Mouse (Mus musculus): ENCODE results near the gene Trappc1. TPM values are rescaled to one million over a fixed set of nuclear protein-coding genes. Genes with fewer than 3 reads are reported as not detected.
"Not testable (repeated sequence)": the region's sequence is repeated elsewhere in the genome, so short reads cannot be mapped to it uniquely, and the experiment has no call there.

Gene Trappc1
- polyA plus RNA-seq, 1 experiment = 48.5 TPM

DNA sequence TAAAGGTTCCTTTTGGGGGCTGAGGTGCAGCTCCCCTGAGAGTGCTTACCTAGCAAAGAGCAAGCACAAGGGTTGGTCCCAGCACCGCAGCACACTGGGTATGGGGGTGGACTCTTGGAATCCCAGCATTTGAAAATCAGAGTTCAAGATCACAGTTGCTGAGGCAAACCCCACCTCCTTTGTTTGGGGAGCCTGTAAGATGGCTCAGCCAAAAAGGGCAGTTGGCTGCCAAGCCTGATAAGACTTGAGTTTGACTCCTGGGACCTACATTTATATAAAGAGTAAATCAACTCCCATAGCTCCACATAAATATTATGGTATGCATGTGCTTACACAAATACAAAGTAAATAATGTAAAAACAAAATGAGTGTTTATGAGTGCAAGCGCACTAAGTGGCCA lies 17.7 kb upstream of the Trappc1 start:
- H3K4me3 ChIP-seq (replicated peaks; ENCODE audit: extremely low read depth, low read depth, low read length) = no peak overlapping the region
- 92% methylated on average over 2 of the region's 2 CpGs for WGBS
- no peaks in the 10 kb centered on the region for H3K4me1 ChIP-seq (ENCODE audit: control insufficient read depth, insufficient read depth, low read length)
- DNase-seq = no peak
- TF ChIP-seq POLR2A (IDR thresholded peaks at IDR 0.05; ENCODE audit: borderline replicate concordance, extremely low read depth, low read depth, low read length) (no peak), CTCF (IDR thresholded peaks at IDR 0.05; ENCODE audit: insufficient read depth, low read length) (no peak)

DNA sequence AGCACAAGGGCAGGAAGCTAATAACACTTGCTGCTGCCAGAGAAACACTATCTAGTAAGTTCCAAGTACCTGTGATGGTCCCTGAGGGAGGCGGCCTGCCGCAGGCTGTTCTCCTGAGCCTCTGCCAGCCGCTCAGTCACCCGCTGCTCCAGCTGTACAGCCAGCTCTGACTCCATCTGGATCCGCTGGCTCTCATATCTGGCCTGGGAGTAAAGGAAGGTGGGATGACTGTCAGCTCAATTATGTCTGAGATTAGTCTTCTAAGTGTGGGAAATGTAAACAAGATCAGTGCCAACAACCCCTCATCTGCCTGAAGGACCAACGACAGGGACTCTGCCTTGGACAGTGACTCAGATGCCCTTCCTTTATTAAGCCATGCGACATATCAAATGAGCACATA lies 12.5 kb upstream of the Trappc1 start:
- no peak overlapping the region for H3K4me3 ChIP-seq (replicated peaks; ENCODE audit: extremely low read depth, low read depth, low read length)
- no peaks in the 10 kb centered on the region for H3K4me1 ChIP-seq (ENCODE audit: control insufficient read depth, insufficient read depth, low read length)
- DNase-seq = no peak
- TF ChIP-seq CTCF (IDR thresholded peaks at IDR 0.05; ENCODE audit: insufficient read depth, low read length) (no peak), POLR2A (IDR thresholded peaks at IDR 0.05; ENCODE audit: borderline replicate concordance, extremely low read depth, low read depth, low read length) (no peak)
- 83% methylated on average over 7 of the region's 7 CpGs for WGBS

DNA sequence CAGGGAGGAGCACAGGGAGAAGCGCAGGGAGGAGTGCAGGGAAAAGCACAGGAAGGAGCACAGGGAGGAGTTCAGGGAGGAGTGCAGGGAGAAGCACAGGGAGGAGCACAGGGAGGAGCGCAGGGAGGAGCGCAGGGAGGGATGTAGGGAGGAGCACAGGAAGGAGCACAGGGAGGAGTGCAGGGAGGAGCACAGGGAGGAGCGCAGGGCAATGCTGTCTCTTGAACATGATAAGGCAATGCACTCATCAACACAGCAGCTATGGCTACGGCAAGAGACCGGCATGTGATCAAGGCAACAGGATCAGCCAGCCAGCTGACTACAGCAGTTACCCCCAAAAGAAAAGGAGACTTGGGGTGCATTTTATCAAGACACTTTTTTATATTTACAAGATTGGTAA lies 7.4 kb upstream of the Trappc1 start:
- no peak overlapping the region for H3K4me3 ChIP-seq (replicated peaks; ENCODE audit: extremely low read depth, low read depth, low read length)
- TF ChIP-seq CTCF (IDR thresholded peaks at IDR 0.05; ENCODE audit: insufficient read depth, low read length) = no peak
- TF ChIP-seq POLR2A (IDR thresholded peaks at IDR 0.05; ENCODE audit: borderline replicate concordance, extremely low read depth, low read depth, low read length) = no peak
- no peaks in the 10 kb centered on the region for H3K4me1 ChIP-seq (ENCODE audit: control insufficient read depth, insufficient read depth, low read length)
- 93% methylated on average over 6 of the region's 6 CpGs for WGBS
- no peak for DNase-seq

DNA sequence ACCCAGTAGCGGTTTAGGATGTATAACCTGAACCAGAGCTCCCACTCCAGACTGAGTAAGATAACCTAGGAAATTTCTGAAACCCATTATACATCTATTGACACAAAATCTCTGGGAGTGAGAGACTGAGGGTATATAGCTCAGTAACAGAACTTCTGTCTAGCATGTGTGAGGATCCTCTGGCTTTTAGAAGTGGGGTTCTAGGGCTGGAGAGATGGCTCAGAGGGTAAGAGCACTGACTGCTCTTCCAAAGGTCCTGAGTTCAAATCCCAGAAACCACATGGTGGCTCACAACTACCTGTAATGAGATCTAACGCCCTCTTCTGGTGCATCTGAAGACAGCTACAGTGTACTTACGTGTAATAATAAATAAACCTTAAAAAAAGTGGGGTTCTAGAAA lies 5.8 kb upstream of the Trappc1 start:
- DNase-seq; H3K4me3 ChIP-seq (replicated peaks; ENCODE audit: extremely low read depth, low read depth, low read length); H3K4me1 ChIP-seq (ENCODE audit: control insufficient read depth, insufficient read depth, low read length): not testable (repeated sequence)
- WGBS = 90% methylated on average over 3 of the region's 3 CpGs

DNA sequence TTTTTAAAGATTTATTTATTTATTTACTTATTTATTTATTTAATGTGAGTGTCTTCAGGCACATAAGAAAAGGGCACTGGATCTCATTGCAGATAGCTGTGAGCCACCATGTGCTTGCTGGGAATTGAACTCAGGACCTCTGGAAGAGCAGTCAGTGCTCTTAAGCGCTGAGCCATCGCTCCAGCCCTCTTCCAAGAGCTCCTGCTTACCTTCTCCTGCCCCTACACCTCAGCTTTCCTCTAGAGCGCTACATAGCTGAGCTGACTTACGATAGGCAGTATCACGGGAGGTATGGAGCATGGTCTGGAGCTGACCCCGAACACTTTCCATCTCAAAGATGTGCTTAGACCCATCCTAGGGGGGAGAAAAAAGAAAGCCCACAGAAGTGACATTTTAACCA lies 2.2 kb upstream of the Trappc1 start:
- no peak for TF ChIP-seq POLR2A (IDR thresholded peaks at IDR 0.05; ENCODE audit: borderline replicate concordance, extremely low read depth, low read depth, low read length)
- TF ChIP-seq CTCF (IDR thresholded peaks at IDR 0.05; ENCODE audit: insufficient read depth, low read length) = no peak

DNA sequence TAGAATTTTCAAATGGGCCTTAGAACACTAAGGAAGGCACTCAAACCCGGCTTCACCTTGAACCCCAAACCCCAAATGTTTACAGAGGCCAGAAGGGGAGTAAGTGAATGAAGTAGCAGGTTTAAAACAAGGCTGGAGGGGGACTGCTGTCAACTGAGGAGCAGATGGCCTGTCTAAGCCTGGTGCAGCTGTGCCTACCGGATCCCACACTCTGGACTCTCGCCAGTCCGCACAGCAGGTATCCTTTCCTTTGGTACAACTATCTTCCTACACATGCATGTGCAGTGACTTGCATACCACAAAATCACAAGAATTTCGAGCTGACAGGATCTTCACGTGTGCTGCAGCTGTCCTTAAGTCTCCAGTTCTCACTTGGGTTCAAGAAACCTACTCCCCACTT lies 1.8 kb upstream of the Trappc1 start:
- Histone ChIP-seq H3K4me1 (ENCODE audit: control insufficient read depth, insufficient read depth, low read length) (peaks cover 6% of the 10 kb centered on the region; the same call in 1 of the 2 replicates), H3K4me3 (replicated peaks; ENCODE audit: extremely low read depth, low read depth, low read length) (no peak overlapping the region)
- 66% methylated on average over 6 of the region's 6 CpGs for WGBS
- TF ChIP-seq POLR2A (IDR thresholded peaks at IDR 0.05; ENCODE audit: borderline replicate concordance, extremely low read depth, low read depth, low read length) = no peak
- no peak for TF ChIP-seq CTCF (IDR thresholded peaks at IDR 0.05; ENCODE audit: insufficient read depth, low read length)
- DNase-seq = no peak

More for the DNA sequence above, 2.2 kb upstream of the Trappc1 start:
- no peak overlapping the region for H3K4me3 ChIP-seq (replicated peaks; ENCODE audit: extremely low read depth, low read depth, low read length)
- no peak for DNase-seq
- 97% methylated on average over 6 of the region's 6 CpGs for WGBS
- peaks cover 6% of the 10 kb centered on the region; the same call in 1 of the 2 replicates for H3K4me1 ChIP-seq (ENCODE audit: control insufficient read depth, insufficient read depth, low read length)

DNA sequence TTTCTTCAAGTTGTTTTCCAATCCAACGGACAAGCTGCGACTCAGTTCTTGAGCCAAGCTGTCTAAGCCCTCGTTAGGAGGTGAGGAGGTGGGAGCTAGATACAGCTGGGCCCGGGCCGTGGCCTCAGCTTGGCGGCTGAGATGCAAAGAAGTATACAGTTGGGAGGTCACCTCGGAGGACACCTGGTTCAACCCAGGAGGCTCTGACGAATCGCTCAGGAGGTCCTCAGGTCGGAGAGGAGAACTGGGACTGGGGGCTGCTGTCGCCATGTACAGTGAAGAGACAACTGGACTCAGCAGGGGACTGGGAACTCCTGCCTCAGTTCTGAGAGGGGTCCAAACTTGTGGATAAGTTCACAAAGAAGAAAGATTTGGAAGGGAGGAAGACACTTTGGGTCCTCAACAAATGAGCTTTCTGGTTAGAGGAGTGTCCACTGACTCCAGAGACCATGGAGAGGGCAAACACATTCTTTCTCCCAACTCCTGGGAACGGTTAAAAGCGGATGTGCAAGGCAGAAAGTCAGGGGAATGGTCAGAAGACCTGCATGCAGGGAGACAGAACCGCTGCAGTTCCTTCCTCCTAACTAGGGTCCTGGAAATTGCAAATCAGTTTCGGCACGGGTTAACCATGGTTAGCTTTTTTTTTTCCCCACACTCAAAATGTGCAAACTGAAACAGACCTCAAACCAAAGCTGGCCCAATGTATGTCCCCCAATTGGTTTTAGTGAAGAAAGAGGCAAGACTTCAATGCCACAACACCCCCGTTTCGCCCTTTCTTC lies 898 bp upstream of the Trappc1 start:
- Histone ChIP-seq H3K4me1 (ENCODE audit: control insufficient read depth, insufficient read depth, low read length) (peaks cover 6% of the 10 kb centered on the region; the same call in 1 of the 2 replicates), H3K4me3 (replicated peaks; ENCODE audit: extremely low read depth, low read depth, low read length) (peak overlapping the region; percentile 82)
- no peak for DNase-seq
- no peak for TF ChIP-seq CTCF (IDR thresholded peaks at IDR 0.05; ENCODE audit: insufficient read depth, low read length)
- no peak for TF ChIP-seq POLR2A (IDR thresholded peaks at IDR 0.05; ENCODE audit: borderline replicate concordance, extremely low read depth, low read depth, low read length)
- 14% methylated on average over 18 of the region's 18 CpGs for WGBS

DNA sequence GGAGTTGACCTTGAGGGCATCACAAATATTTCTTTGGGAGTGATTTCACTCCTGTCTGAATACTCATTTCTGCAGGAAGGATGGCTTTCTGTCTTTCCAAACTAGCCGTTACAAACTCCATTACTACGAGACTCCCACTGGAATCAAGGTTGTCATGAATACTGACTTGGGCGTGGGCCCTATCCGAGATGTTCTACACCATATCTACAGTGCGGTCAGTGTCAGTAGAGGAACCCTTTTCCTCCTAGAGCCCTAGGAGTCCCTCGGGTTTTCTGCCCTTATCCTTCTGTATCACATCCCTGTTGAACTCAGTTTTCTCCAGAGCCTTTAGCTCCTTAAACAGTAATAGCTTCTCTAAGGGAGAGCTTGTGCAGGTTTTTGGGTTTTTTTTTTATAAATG lies 969 bp downstream of the Trappc1 start:
- Histone ChIP-seq H3K4me1 (ENCODE audit: control insufficient read depth, insufficient read depth, low read length) (peaks cover 6% of the 10 kb centered on the region; the same call in 1 of the 2 replicates), H3K4me3 (replicated peaks; ENCODE audit: extremely low read depth, low read depth, low read length) (no peak overlapping the region)
- 75% methylated on average over 6 of the region's 6 CpGs for WGBS
- no peak for DNase-seq
- no peak for TF ChIP-seq CTCF (IDR thresholded peaks at IDR 0.05; ENCODE audit: insufficient read depth, low read length)
- no peak for TF ChIP-seq POLR2A (IDR thresholded peaks at IDR 0.05; ENCODE audit: borderline replicate concordance, extremely low read depth, low read depth, low read length)

DNA sequence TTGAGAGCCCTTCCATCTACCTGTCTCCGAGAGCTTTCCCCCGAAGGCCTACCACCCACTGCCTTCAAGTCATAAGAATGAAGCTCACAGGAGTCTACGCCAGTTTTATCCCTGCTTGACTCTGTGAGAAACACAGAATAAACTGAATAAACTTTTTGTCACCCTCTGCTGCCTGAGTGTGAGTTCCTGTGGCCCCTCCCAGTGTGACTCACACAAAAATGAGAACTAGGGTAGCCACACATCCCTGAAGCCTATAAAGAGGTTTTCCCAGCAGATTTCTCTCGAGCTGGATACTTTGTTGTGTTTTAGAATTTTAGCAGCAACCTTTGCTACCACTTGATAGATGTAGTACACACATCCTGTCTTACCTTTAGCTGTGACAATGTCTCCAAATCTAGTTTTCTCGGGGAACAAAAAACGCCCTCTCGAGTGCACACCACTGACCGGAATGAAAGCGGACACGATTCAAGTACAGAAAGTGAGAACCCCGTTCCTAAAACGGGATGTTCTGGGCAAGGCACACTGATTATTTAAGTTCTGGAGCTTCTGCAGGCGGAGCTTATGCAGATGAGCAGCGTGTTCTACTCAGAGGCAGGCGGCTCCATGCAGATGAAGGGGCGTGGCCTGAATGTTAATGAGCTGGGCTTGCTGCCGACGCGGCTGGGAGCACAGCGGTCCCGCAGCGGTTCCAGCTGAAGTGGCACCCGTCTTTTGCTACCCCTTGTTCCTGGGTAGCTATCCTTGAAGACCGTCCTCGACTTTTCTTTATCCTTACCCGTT lies 2.0 kb downstream of the Trappc1 start, which contains the start of gene Kcnab3:
Kcnab3 (plus strand) TSS at position 631 of the 780 bp plus-strand sequence.
- Histone ChIP-seq H3K4me1 (ENCODE audit: control insufficient read depth, insufficient read depth, low read length) (peaks cover 6% of the 10 kb centered on the region; the same call in 1 of the 2 replicates), H3K4me3 (replicated peaks; ENCODE audit: extremely low read depth, low read depth, low read length) (peak within 1 kb of the TSS; percentile 57)
- WGBS = 9% methylated on average over 26 of the region's 26 CpGs
- DNase-seq = peak; percentile 80
- TF ChIP-seq CTCF (IDR thresholded peaks at IDR 0.05; ENCODE audit: insufficient read depth, low read length) (no peak), POLR2A (IDR thresholded peaks at IDR 0.05; ENCODE audit: borderline replicate concordance, extremely low read depth, low read depth, low read length) (peak; percentile 50; the same call in 1 of the 2 replicates)
